Mouse (Mus musculus) layer of hippocampus, postnatal 10 days (tissue): ENCODE results near the gene Hs6st1. TPM values are rescaled to one million over a fixed set of nuclear protein-coding genes. Genes with fewer than 3 reads are reported as not detected.

Source experiments
- DNase-seq, 2 experiments: peaks; one replicate each; pipeline ENCODE4 v3.0.0; 2021; ENCODE audit warnings: low spot score in 2 of 2
- total RNA-seq, 2 experiments: library from RNA; stranded (reverse); gene quantifications; 2 replicates each; pipeline ENCODE4 v1.2.3; 2021

Hs6st1 gene
- total RNA-seq, 2 experiments from 2014 or later = 52.2 to 52.9 TPM

DNA sequence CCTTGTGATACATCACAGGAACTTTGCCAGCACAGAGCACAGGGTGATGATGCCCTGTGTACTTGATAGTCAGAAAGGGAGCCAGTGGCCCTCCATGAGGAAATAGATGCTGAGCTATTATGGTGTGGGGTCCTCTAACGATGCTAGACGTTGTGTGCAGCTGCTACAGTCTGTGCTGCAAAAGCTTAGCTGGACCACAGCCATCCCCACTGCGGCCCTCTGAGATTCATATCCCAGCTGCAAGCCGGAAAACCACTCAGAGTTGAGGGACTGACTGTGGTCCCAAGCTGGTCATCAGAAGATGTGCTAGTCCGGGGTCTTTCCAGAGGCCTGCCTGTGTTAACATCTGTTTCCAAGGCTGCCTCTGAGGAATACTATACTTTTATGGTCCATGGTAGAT, 12.8 kb downstream of the Hs6st1 start:
- DNase-seq = no peak

GRCm38 (mm10) chr1:36082184-36082583, 14.0 kb downstream of the Hs6st1 start:
- DNase-seq = no peak

DNA sequence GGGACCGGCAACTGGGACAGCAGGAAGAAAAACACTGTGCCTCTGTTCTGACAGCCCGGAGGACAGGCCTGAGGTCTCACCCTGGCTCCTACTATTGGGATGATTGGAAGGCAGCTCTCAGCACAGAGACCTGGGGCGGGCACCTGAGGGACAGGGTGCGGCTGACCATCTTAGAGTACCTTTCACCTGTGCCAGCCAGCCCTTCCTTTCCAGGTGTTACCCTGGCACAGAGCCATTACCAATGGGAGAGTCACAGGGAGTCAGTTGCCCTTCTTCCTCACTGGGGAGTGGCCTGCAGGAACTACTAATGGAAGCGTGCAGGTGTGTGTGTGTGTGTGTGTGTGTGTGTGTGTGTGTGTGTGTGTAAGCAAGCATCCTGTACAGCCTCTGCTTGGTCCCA, 15.4 kb downstream of the Hs6st1 start:
- no peak for DNase-seq

DNA sequence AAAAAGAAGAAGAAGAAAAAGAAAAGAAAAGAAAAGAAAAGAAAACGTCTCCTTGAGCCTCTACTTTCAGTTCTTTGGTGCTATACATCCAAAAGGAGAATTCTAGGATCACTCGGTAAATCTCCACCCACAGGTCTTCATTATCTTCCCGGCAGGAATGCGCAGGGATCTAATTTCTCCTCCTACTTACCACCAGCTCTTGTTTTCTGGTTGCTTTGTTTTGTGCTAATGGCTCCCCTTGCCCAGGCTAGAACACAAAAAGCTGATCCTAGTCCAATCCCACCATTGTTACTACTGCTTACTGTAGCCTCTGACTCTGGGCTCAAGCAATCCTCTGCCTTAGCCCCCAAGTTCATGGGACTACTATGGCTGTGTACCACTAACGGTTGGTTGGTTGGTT, 16.9 kb downstream of the Hs6st1 start:
- DNase-seq = no peak

- no peak for DNase-seq
These were observed 20.2 kb downstream of the Hs6st1 start for GRCm38 (mm10) chr1:36088367-36088766.

- no peak for DNase-seq
These were observed 21.3 kb downstream of the Hs6st1 start for GRCm38 (mm10) chr1:36089481-36089880.

DNA sequence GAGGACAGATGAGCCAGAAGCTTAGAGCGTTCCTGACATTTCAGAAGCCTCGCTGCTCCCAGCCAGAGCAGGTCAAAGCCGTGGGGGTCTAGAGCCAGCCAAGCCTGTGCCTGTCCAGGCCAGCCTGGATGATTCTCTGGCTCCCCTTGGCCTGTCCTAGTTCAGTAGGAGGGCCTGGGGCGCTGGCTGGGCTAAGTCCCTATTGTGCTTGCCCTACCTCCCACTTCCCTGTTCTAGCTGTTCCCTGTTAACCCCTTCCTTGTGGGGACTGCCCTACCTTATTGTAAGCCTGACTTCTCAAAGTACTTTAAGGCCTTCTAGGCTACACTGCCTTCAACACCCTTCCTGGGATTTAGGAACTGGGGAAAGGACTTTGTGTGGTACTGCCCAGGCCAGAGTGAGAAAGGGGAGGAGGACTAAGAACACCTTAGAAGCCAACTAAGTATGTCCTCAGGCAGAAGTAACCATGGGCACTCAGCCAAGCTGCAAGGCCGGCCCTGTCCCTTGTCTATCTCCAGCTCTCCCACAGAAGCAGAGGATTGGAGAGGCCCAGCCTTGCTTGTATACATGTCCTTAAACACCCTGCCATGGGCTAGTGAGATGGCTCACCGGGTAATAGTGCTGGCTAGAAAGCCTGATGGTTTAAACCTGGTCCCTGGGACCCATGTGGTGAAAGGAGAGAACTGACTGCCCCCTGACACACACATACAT, 22.0 kb downstream of the Hs6st1 start:
- no peak for DNase-seq

DNA sequence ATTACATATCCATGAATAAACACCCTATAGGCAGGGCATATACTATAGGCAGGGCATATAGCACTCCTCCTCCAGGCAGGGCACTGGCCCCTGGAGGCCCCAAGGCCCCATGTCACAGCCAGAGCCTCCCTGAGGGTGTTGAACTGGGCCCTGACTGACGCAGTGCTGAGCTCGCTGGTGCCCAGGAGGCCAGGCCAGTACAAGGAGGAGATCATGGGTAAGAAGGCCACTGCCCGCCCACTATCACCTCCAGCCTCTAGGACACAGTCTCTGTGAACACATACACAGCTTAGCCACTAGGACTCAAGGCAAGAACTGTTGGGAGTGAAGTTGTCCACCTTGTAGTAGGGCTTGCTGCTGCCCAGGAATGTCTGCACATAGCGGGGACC, 22.5 kb downstream of the Hs6st1 start:
- no peak for DNase-seq

DNA sequence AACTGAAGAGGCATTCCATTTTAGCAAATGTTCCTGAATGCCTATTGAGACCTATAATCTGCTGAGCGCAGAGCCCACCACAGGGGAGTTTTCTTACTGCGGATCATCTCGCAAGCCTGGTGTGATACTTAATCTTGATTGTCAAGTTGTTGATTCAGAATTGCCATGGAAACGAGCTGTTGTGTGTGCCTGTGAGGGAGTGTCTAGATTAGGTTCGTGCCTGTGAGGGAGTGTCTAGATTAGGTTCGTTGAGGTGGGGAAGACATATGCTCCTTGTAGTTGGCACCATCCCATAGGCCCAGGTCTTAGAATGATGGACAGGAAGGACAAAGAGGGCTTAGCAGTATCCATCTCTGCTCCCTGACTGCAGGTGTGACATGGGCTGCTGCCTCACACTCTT, 23.0 kb downstream of the Hs6st1 start:
- no peak for DNase-seq

DNA sequence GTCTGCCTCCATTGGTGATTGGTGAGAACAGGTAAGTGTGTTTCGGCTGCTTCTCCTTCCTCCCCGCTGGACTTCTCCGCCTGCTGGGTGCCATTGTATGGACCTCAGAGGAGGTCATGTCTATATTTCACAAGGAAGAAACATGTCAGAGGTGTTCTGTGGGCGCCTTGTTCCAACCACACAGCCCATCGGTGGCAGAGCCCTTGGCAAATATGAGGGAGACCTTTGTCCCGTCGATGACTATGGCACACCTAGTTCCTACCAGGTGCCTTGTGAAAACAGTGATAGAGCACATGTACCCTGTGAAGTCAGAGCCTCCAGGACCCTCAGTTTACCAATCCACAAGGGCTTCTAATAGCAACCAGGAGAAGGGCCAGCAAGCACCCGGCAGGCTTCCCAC, 25.5 kb downstream of the Hs6st1 start:
- DNase-seq = no peak

DNA sequence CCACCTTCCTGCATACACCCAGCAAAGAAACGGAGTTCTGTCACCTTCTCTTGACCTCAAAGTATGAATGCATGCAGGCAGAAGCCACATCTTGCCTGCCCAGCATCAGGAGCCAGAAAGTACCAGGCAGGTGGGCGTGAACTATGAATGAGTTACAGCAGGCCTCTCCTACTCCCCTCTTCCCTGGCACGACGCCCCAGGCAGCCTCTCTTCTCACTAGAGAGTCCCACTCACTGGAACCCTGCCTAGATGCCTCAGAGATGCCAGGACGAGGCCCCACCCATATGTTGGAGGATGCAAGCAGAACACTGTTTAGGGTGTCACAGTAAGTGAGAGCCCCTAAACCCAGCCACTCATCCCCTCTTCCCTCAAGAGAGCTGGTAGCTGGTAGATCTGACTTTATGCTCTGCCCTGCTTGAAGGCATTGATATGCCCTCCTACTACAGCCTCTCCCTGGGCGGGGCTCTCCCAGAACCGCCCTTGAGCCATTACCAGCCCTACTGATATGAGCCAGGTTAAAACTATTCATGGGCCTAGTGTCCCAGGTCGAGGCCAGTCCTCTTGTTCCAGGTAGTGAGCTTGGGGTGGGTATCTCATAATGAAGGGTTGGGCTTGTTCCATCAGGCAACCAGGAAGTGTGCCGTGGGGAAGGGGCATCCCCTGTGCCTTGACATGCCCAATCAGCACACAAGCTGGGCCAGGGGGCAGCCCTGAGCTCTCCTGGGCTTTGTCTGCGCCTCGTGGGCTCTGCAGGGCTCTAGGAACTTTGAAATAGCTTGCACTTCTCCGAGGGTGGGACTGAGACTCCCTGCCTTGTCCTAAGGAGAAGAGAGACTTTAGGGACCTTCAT, 27.4 kb downstream of the Hs6st1 start:
- DNase-seq = peak; percentile 91 to 93

DNA sequence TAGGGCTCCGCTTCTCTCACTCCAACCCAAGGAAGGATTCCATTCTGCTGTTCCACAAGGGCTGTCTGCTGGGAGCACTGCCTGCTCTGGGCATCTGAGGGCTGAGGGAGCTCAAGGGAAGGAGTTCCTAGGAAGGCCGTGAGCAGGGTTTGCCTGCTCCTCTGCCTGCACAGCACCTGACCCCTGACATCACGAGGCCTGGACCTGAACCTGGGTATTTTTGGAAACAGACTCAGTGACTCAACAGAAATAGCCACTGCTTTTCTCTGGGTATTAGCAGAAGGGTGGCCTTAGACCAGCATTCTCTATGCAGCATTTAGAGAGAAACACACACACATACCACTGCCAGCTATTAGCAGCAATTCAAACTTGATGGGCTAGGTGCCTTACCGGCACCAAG, 30.2 kb downstream of the Hs6st1 start:
- DNase-seq = no peak

DNA sequence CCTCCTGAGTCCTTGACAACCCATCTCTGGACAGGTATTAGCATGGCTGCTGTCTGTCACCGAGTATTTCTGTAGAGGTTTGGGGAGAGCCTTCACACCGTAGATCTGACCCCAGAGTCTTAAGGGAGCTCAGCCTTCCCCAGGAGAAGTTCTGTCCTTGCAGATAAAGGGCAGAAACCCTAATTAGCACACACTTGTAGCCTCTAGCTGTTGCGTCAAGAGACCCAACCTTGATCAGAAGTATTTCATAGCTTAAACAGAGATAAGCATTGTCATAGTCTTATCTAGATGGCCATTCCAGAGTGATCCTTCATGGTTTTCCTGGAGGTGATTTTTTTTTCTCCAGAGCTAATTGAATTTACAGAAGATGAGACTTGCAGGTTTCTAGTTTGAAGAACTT, 32.2 kb downstream of the Hs6st1 start:
- DNase-seq = no peak

DNA sequence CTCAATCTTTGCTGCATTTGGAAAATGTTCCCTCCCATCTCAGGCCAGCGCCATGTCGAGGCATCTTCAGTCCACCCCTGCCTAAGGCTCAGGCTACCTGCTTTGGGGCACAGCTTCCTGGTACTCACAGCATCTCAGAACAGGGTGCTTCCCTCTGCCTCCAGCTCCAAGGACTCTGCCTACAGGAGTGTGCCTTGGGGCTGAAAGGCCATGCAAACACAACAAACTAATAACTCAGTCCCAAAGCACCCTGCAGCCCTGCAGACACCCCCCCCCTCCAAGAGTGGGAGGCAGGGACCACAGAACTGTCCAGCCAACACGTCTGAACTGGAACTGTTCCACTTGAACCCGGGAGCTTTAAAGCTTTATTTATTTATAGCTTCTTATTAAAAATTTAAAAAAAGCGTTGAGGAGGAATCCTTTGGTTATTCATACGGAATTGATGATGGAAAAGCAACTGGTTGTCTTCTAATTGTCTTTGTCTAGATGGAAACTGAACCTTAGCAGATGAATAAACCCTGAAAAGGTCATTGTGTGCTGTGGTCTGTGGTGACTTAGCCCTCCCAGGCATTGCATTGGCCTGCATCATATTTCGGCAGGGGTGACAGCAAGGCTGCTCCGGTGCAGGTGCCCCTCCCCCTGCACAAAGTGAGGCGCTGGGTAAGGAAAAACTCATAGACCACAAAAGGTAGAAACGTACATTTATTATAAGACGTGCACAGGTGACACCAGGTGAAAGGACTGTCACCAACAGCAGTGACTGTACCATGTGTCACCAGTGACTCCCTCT, 37.9 kb downstream of the Hs6st1 start:
- no peak for DNase-seq

- no peak for DNase-seq
These were observed 41.8 kb downstream of the Hs6st1 start for GRCm38 (mm10) chr1:36109987-36110386.

- no peak for DNase-seq
These were observed 44.5 kb downstream of the Hs6st1 start for GRCm38 (mm10) chr1:36112665-36113064.

DNA sequence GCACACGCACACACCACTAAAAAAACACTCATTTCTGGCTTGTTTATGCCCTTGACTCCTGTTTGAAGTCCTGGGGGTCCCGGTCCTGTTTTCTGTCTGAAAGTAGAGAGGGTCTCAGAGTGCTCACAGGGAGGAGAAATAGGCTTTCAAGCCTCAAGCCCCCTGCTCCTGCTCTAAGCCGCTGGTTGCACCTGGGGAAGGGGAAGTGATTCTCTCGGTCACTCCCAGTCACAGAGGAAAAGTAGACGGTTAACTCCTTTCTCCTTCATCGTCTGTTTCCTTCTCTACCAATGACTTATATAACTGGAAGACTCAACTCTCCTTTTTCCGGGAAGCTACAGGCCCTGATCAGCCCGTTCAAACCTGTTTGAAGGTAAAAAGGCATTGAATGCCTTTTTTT, 45.5 kb downstream of the Hs6st1 start:
- no peak for DNase-seq

DNA sequence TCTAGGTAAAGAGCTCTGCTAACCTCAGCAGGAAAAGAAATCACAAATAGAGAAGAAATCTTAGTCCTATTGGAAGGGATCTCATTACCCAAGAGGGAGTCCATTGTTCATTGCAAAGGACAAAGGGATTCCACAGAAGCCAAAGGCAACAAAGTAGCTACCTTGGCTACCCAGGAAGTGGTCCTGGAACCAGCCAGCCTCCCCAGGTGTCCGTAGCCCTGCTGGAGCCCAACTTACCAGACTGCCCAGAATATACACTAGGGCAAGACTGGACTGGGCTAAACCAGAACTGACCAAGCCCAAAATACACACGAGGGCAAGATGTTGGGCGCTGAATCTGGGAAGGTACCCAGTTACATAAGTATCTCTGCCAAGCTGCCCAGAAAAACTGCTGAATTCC, 46.6 kb downstream of the Hs6st1 start:
- DNase-seq = no peak

- no peak for DNase-seq
These were observed 48.3 kb downstream of the Hs6st1 start for GRCm38 (mm10) chr1:36116488-36116887.

DNA sequence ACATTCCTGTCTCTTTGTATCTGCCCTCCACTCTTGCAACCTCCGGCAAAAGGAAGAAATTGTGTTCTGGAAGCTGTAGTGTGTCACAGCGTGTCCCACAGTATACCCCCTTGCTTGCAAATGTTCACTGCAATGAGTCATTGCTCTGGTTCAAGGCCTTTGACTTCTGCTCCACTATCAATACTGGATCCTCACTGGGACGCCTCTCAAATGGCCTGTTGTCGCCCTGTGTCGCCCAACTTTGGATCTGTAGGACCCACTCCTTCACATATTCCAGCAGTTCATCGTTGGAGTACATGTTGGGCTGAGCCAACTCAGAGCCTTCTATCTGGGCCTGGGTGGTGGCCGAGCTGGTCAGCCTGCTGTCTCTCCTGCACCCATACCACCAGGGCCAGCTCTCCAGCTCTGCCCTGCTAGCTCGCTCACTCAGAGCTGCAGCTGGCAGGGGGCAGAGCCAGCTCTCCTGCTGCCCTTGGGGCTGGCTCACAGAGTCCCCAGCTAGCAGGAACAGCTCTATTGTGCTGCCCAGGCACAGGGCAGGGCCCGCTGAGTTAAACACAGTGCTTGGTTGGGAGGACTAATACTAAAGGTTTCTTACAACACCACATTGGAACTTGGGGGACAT, 50.0 kb downstream of the Hs6st1 start:
- DNase-seq = no peak

GRCm38 (mm10) chr1:36118958-36119357, 50.8 kb downstream of the Hs6st1 start:
- no peak for DNase-seq

DNA sequence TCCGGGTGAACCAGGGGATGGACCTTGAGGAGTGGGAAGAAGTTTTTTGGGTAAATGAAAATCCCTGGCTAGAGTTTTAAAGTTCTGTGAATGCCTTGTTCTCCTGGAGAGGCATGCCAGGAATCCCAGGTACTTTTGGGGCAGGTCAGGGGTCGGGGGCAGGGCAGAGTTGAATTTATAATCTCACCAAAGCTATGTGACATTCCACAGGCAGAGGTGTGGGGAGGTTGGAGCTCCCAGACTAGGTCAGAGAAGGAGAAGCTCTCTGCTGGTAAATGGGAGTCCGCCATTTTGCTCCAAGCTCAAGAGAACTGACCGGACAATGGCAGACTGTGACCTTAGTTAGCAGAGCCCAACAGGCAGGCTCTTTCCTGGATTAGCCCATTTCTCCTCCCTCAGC, 51.2 kb downstream of the Hs6st1 start:
- no peak for DNase-seq
